ENCODE assay signal across 21 mouse cellular contexts in genomic region chr13:103119728-103120127, GRCm38 (mm10).
DNase-seq lines count a peak whose midpoint lies in the region; ATAC-seq and TF ChIP-seq lines count a peak whose summit lies in the region.
"Had no signal": no experiment of that assay in that cellular context is flagged by ENCODE, and none has a peak within 500 bp of the region (broad histone marks: within the 10 kb centered on the region; RNA-seq: fewer than 3 reads in every experiment).

No protein-coding gene starts in this region.

- DNase-seq in heart, embryonic 10.5 days (ENCODE audit: low spot score): peak; percentile 31
- no peak for DNase-seq in heart, postnatal 10 days
- DNase-seq in lung, adult 2 months: no peak
- peak; percentile 39 for DNase-seq in midbrain, embryonic 11.5 days (ENCODE audit: low spot score, missing footprints)
- DNase-seq: adrenal gland, adult 2 months; adrenal gland, postnatal 10 days; adrenal gland, postnatal 25 days; cerebellum, adult 11 months; cerebellum, adult 18-20 months; cerebellum, adult 8-10 months; cerebellum, adult 9-11 months; cerebellum, postnatal 14 days; cerebellum, postnatal 36 days; embryo, embryonic 11 days had no signal

- no peak overlapping the region for H3K4me2 ChIP-seq in lung, embryonic 16.5 days (ENCODE audit: low read depth, low read length)
- no peak overlapping the region for H3K4me2 ChIP-seq in midbrain, embryonic 11.5 days
- H3K4me2 ChIP-seq in midbrain, embryonic 15.5 days: no peak overlapping the region
- H3K4me2 ChIP-seq: embryonic facial prominence, embryonic 15.5 days had no signal

- intact Hi-C loops in heart, postnatal 10 days (cut with DNase I): loop anchor here (10.0 kb wide), 1 partner anchor 315 kb away; no protein-coding TSS in a partner anchor

- no peak for TF ChIP-seq CTCF in lung, adult 2 months (IDR thresholded peaks at IDR 0.05; ENCODE audit: insufficient read depth, low read length)

- no peak overlapping the region for H3K27ac ChIP-seq in heart, embryonic 10.5 days
- no peak overlapping the region for H3K27ac ChIP-seq in lung, embryonic 16.5 days (ENCODE audit: low read length)
- H3K27ac ChIP-seq in midbrain, embryonic 11.5 days (ENCODE audit: low read depth, low read length): no peak overlapping the region
- H3K27ac ChIP-seq in midbrain, embryonic 15.5 days: no peak overlapping the region
- H3K27ac ChIP-seq: embryonic facial prominence, embryonic 13.5 days; embryonic facial prominence, embryonic 15.5 days had no signal

- no peaks in the 10 kb centered on the region for H3K27me3 ChIP-seq in heart, embryonic 10.5 days (ENCODE audit: insufficient read depth, poor library complexity, severe bottlenecking)
- H3K27me3 ChIP-seq in lung, embryonic 16.5 days (ENCODE audit: control insufficient read depth, insufficient read depth, low read depth, low read length): no peaks in the 10 kb centered on the region
- H3K27me3 ChIP-seq in midbrain, embryonic 11.5 days (ENCODE audit: control insufficient read depth, insufficient read depth, low read length): no peaks in the 10 kb centered on the region
- H3K27me3 ChIP-seq in midbrain, embryonic 15.5 days (replicated peaks): no peaks in the 10 kb centered on the region
- H3K27me3 ChIP-seq: embryonic facial prominence, embryonic 13.5 days; embryonic facial prominence, embryonic 15.5 days; forebrain, embryonic 12.5 days had no signal

- no peaks in the 10 kb centered on the region for H3K9me3 ChIP-seq in heart, embryonic 10.5 days
- no peaks in the 10 kb centered on the region for H3K9me3 ChIP-seq in lung, embryonic 16.5 days (ENCODE audit: control insufficient read depth, low read length)
- H3K9me3 ChIP-seq in midbrain, embryonic 11.5 days (ENCODE audit: control insufficient read depth, low read length): no peaks in the 10 kb centered on the region
- no peaks in the 10 kb centered on the region for H3K9me3 ChIP-seq in midbrain, embryonic 15.5 days
- H3K9me3 ChIP-seq: embryonic facial prominence, embryonic 13.5 days; embryonic facial prominence, embryonic 15.5 days; forebrain, embryonic 10.5 days; forebrain, embryonic 12.5 days had no signal

- no peaks in the 10 kb centered on the region for H3K36me3 ChIP-seq in heart, embryonic 10.5 days
- no peaks in the 10 kb centered on the region for H3K36me3 ChIP-seq in lung, embryonic 16.5 days (ENCODE audit: control insufficient read depth, insufficient read depth, low read length)
- no peaks in the 10 kb centered on the region for H3K36me3 ChIP-seq in midbrain, embryonic 11.5 days (ENCODE audit: control insufficient read depth, insufficient read depth, low read length)
- no peaks in the 10 kb centered on the region for H3K36me3 ChIP-seq in midbrain, embryonic 15.5 days (replicated peaks)
- H3K36me3 ChIP-seq: embryonic facial prominence, embryonic 13.5 days; embryonic facial prominence, embryonic 15.5 days; forebrain, embryonic 10.5 days; forebrain, embryonic 12.5 days had no signal

- WGBS in heart, embryonic 10.5 days: 94% methylated on average over 9 of the region's 9 CpGs
- 61% methylated on average over 9 of the region's 9 CpGs for WGBS in lung, embryonic 16.5 days
- WGBS in lung, adult 2 months: 64% methylated on average over 9 of the region's 9 CpGs
- WGBS in midbrain, embryonic 11.5 days: 92% methylated on average over 9 of the region's 9 CpGs
- WGBS in midbrain, embryonic 15.5 days: 84% methylated on average over 9 of the region's 9 CpGs

- peak; percentile 69 for ATAC-seq in lung, embryonic 16.5 days (ENCODE audit: low read depth)
- ATAC-seq in midbrain, embryonic 11.5 days (ENCODE audit: low FRiP score): no peak
- no peak for ATAC-seq in midbrain, embryonic 15.5 days (replicated peaks)

- no peak for TF ChIP-seq POLR2A in lung, adult 2 months (IDR thresholded peaks at IDR 0.05; ENCODE audit: borderline replicate concordance, extremely low read depth, low read depth, low read length)

- no peak overlapping the region for H3K9ac ChIP-seq in lung, embryonic 16.5 days (ENCODE audit: low read length)
- H3K9ac ChIP-seq in midbrain, embryonic 11.5 days (ENCODE audit: low read length): no peak overlapping the region
- no peak overlapping the region for H3K9ac ChIP-seq in midbrain, embryonic 15.5 days
- H3K9ac ChIP-seq: embryonic facial prominence, embryonic 15.5 days had no signal

- no peak overlapping the region for H3K4me3 ChIP-seq in heart, embryonic 10.5 days
- no peak overlapping the region for H3K4me3 ChIP-seq in lung, embryonic 16.5 days (ENCODE audit: low read length)
- no peak overlapping the region for H3K4me3 ChIP-seq in lung, adult 2 months (replicated peaks; ENCODE audit: extremely low read depth, low read depth, low read length)
- no peak overlapping the region for H3K4me3 ChIP-seq in midbrain, embryonic 11.5 days (ENCODE audit: low read depth, low read length)
- H3K4me3 ChIP-seq in midbrain, embryonic 15.5 days: no peak overlapping the region
- H3K4me3 ChIP-seq: embryonic facial prominence, embryonic 13.5 days; embryonic facial prominence, embryonic 15.5 days; erythroblast, embryonic 14.5 days; forebrain, embryonic 10.5 days; forebrain, embryonic 12.5 days had no signal

- peaks cover 23% of the 10 kb centered on the region for H3K4me1 ChIP-seq in heart, embryonic 10.5 days
- H3K4me1 ChIP-seq in lung, embryonic 16.5 days (replicated peaks; ENCODE audit: control insufficient read depth, insufficient read depth, low read length): peaks cover 2% of the 10 kb centered on the region; the same call in 1 of the 2 replicates
- H3K4me1 ChIP-seq in lung, adult 2 months (ENCODE audit: control insufficient read depth, insufficient read depth, low read length): no peaks in the 10 kb centered on the region
- peaks cover 2% of the 10 kb centered on the region; the same call in 1 of the 2 replicates for H3K4me1 ChIP-seq in midbrain, embryonic 11.5 days (ENCODE audit: control insufficient read depth, insufficient read depth, low read length)
- peaks cover 9% of the 10 kb centered on the region for H3K4me1 ChIP-seq in midbrain, embryonic 15.5 days

Comparison
In these comparisons a context has a peak if more than half of its experiments do, and no peak if none do; other contexts are left out.
1. DNase-seq: peak in heart, embryonic 10.5 days (single experiment) and midbrain, embryonic 11.5 days (single experiment); none in heart, postnatal 10 days (0 of 2) and lung, adult 2 months (single experiment).